Mouse (Mus musculus) thymus, adult 2 months (tissue): ENCODE results near the gene Olfr157. TPM values are rescaled to one million over a fixed set of nuclear protein-coding genes. Genes with fewer than 3 reads are reported as not detected.

ENCODE experiments used
- DNase-seq: peaks from one replicate; pipeline ENCODE4 v3.0.0; 2021
- H3K27ac ChIP-seq: fragments of 200-500 bp; 2 replicates; pipeline ENCODE4 v1.5.1; 2012; ENCODE audit warnings: low read length, control low read depth; ENCODE audit not compliant: control insufficient read depth, insufficient read depth
- H3K27me3 ChIP-seq: fragments of 200-500 bp; 2 replicates; pipeline ENCODE4 v1.6.1; 2012; ENCODE audit warnings: mild to moderate bottlenecking, low read length, moderate library complexity, mixed read lengths; ENCODE audit not compliant: control insufficient read depth, insufficient read depth
- H3K36me3 ChIP-seq: fragments of 200-500 bp; 2 replicates; pipeline ENCODE4 v1.6.1; 2012; ENCODE audit warnings: mild to moderate bottlenecking, low read length, moderate library complexity; ENCODE audit not compliant: control insufficient read depth, insufficient read depth
- H3K4me1 ChIP-seq: fragments of 200-500 bp; replicated peaks from 2 replicates; pipeline ENCODE4 v1.6.1; 2012; ENCODE audit warnings: low read length; ENCODE audit not compliant: control insufficient read depth, insufficient read depth
- H3K4me3 ChIP-seq: fragments of 200-500 bp; 2 replicates; pipeline ENCODE4 v1.5.1; 2012; ENCODE audit warnings: mild to moderate bottlenecking, low read length, control low read depth, moderate library complexity; ENCODE audit not compliant: control insufficient read depth, insufficient read depth
- CTCF ChIP-seq: fragments of 200-500 bp; IDR thresholded peaks from 2 replicates; pipeline ENCODE4 v1.5.1; 2012; ENCODE audit warnings: mild to moderate bottlenecking, control low read depth, low read length, moderate library complexity, borderline replicate concordance; ENCODE audit not compliant: control insufficient read depth, poor library complexity, insufficient read depth; ENCODE audit errors: extremely low read depth
- POLR2A ChIP-seq: fragments of 200-500 bp; IDR thresholded peaks from 2 replicates; pipeline ENCODE4 v1.6.1; 2012; ENCODE audit warnings: mild to moderate bottlenecking, low read length, control low read depth, moderate library complexity; ENCODE audit not compliant: control insufficient read depth, poor library complexity, insufficient read depth; ENCODE audit errors: extremely low read depth
- WGBS: fragments of 180-500 bp; shearing (Covaris S2); methylation state at CpG from one replicate; pipeline ENCODE4 v1.1.7; 2018; 5-methylcytosine and 5-hydroxymethylcytosine counted together
- polyA plus RNA-seq: library from polyadenylated mRNA; depleted of rRNA; stranded (reverse); fragments of >200 nt; gene quantifications from 2 replicates; pipeline ENCODE4 v1.2.3, GENCODE M21; 2012

Olfr157 gene
- polyA plus RNA-seq, 1 experiment, result 0.01 TPM

DNA sequence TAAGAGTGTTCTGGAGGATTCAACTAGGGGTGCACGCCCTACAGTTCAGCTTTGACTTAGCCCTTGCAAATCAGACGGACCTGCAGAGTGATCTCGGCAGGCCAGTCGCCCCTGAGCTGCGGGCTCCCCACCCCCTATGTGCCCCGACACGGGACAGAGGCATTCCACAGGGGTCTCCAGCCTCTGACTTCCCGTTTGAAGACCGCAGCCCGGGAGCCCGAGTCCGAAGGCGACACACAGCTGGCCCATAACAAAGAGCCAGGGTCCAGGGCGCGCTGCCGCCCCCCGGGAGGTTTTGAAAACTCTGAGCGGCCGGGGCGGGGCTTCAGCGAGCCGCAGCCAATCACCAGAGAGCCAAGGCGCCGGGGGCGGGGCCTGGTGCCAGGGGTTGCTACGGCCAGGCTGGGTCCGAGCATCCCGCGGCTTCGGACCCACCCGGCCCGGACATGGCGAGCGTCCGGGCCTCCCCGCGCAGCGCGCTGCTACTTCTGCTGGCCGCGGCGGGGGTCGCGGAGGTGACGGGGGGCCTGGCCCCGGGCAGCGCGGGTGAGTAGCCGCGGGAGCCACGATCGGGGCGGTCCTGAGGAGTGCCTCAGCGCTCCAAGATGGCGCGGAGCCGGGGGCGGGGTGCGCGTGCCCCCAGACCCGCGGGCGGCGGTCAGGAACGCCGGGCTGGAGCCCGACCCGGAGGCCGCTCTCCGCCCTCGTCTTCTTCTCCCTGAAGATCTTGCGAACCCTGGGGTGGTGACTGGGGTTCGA lies 35.3 kb upstream of the Olfr157 start, which contains the start of gene Reck:
Gene Reck (plus strand): TSS at position 371 of the 759 bp plus-strand sequence.
- peak within 1 kb of the TSS; percentile 84 for H3K4me3 ChIP-seq
- 1% methylated on average over 73 of the region's 73 CpGs for WGBS
- no peaks in the 10 kb centered on the region for H3K36me3 ChIP-seq
- DNase-seq, result peak; percentile 84
- peaks cover 9% of the 10 kb centered on the region for H3K4me1 ChIP-seq
- H3K27ac ChIP-seq, result no peak within 1 kb of the TSS
- TF ChIP-seq CTCF, result no peak
- TF ChIP-seq POLR2A, result 0 out of 2 replicates have a peak, but pooled peaks have one; percentile 25
- H3K27me3 ChIP-seq, result no peaks in the 10 kb centered on the region

DNA sequence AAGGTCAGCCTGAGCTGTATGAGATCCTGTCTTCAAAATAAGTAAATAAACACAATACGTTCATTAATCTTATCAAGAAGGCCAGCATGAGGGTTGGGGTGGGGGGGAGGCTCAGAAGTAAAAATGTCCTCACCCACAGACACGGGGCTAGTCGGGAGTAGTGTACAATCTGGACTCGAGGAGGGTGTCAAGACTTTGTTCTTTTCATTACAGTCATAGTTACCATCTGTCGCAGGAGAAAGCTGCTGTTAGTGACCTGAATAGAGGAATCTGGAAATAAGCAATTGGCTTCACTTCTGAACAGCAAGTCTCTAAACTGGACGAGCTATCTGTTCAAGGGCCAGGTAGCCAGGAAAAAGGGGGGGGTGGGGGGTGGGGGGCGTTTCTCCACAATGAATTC lies 34.5 kb upstream of the Olfr157 start:
- no peak for DNase-seq
- Histone ChIP-seq H3K36me3 (no peaks in the 10 kb centered on the region), H3K27ac (no peak overlapping the region), H3K4me3 (no peak overlapping the region), H3K27me3 (no peaks in the 10 kb centered on the region), H3K4me1 (peaks cover 9% of the 10 kb centered on the region)
- WGBS, result 59% methylated on average over 7 of the region's 7 CpGs
- no peak for TF ChIP-seq POLR2A
- TF ChIP-seq CTCF, result no peak

DNA sequence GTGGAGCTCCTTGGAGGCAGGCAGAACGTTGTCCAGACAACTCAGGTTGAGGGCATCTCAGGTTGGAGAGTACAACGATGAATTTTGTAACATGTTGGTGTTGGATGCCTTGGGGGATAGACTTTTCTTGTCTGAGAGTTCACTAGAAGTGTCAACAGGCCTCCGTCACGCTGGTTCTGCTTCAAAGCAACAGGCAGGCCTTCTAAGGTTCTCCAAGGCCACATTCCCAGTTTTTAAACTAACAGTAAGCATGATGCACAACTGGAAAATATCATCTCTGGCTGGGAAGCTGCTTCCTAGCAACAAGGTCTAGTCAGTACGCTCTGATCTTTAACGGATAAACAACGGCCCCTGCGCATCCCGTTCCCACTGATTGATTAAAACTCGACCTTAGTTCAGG lies 29.8 kb upstream of the Olfr157 start:
- no peak for DNase-seq
- H3K4me3 ChIP-seq, result no peak overlapping the region
- WGBS, result 93% methylated on average over 10 of the region's 10 CpGs
- H3K27ac ChIP-seq, result no peak overlapping the region
- H3K36me3 ChIP-seq, result no peaks in the 10 kb centered on the region
- no peaks in the 10 kb centered on the region for H3K27me3 ChIP-seq
- 0 out of 2 replicates have a peak, but pooled peaks cover under 1% of the 10 kb centered on the region for H3K4me1 ChIP-seq
- TF ChIP-seq POLR2A (no peak), CTCF (no peak)

GRCm38 (mm10) chr4:43863298-43863697 lies 23.3 kb upstream of the Olfr157 start:
- Histone ChIP-seq H3K4me3 (no peak overlapping the region), H3K4me1 (no peaks in the 10 kb centered on the region), H3K36me3 (no peaks in the 10 kb centered on the region), H3K27ac (no peak overlapping the region), H3K27me3 (no peaks in the 10 kb centered on the region)
- no peak for DNase-seq
- TF ChIP-seq POLR2A (no peak), CTCF (no peak)
- WGBS, result 67% methylated on average over 4 of the region's 4 CpGs

DNA sequence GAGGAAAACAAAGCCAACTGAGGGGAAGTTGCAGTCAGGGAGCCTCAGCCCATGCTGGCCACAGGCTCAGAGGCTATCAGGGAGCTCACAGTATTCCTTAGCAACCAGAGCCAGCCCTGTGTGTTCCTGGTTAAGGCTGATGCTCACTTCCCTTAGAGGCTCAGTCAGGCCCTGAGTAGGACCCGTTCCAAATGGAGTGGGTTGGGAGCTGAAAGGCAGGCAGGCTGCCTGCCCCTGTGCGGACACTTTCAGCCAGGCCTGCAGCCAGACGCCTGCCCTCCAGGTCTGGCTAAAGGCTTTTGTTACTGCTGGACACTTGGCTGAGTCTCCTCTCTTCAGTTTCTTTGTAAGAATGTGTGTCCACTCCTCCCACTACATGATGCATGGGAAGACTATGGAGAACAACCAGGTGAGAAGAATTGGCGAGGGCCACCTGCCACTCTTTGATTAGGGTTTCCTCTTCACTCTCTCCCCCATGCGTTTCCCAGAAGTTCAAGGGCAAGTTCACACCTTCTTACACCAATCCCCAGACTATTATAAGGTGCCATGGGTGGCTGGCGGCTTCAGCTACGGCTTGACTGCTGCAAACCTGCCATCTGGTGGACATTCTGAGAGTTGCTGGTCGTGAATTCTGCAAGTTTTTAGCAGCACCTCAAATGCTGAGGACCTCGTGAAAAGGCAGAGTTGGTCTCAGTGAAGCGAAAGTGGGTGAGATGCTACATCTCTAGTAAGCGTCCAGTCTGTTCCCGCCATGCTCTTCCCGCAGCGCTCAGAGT lies 20.9 kb upstream of the Olfr157 start:
- Histone ChIP-seq H3K27me3 (no peaks in the 10 kb centered on the region), H3K4me3 (no peak overlapping the region), H3K27ac (no peak overlapping the region), H3K4me1 (no peaks in the 10 kb centered on the region), H3K36me3 (no peaks in the 10 kb centered on the region)
- peak; percentile 49 for DNase-seq
- no peak for TF ChIP-seq POLR2A
- TF ChIP-seq CTCF, result peak; percentile 67; the same call in 1 of the 2 replicates
- 28% methylated on average over 14 of the region's 14 CpGs for WGBS

DNA sequence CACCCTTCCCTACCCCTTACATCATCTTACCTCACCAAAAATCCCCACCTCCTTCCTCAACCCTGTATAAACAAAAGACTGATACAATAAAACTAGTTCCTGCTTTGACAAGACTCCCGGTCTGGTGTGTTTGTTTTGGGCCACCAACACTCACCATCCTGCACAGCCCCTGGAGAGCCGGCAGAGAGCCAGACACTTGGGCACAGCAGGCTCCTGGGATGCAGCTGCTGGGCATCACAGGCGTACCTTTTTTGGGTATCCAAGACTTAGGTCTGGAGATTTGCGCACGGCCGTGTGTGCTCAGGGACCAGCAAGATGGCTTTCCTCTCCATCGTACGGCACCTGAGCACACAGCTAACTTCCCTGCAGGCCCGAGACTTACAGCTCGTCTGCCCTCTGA lies 19.9 kb upstream of the Olfr157 start:
- WGBS, result 95% methylated on average over 10 of the region's 10 CpGs
- Histone ChIP-seq H3K27me3 (no peaks in the 10 kb centered on the region), H3K36me3 (no peaks in the 10 kb centered on the region), H3K27ac (no peak overlapping the region), H3K4me3 (no peak overlapping the region), H3K4me1 (no peaks in the 10 kb centered on the region)
- no peak for TF ChIP-seq CTCF
- no peak for TF ChIP-seq POLR2A
- DNase-seq, result no peak
